Mouse (Mus musculus) embryonic facial prominence, embryonic 11.5 days (tissue): ENCODE data around the gene Olfr588-ps1. TPM values are rescaled to one million over a fixed set of nuclear protein-coding genes. Genes with fewer than 3 reads are reported as not detected.

Experiments used
- polyA plus RNA-seq: library from polyadenylated mRNA; unstranded; fragments of >200 nt; fragmentation: Nextera tagmentation; extraction: Ambion mirVana; gene quantifications from 2 replicates; pipeline ENCODE4 v1.2.1, GENCODE M21; 2014

Gene Olfr588-ps1
- polyA plus RNA-seq, 1 experiment from 2014 or later, result not detected

Other genes with a start within 250 kb of the Olfr588-ps1 start
- not detected in 2 replicates for gene Olfr569, start 250.0 kb upstream of the Olfr588-ps1 start, polyA plus RNA-seq
- not detected in 2 replicates for gene Olfr570, start 246.3 kb upstream of the Olfr588-ps1 start, polyA plus RNA-seq
- 0.28 and 0.31 TPM in 2 replicates for gene Olfr571, start 223.3 kb upstream of the Olfr588-ps1 start, polyA plus RNA-seq
- not detected in 2 replicates for gene Olfr572, start 216.5 kb upstream of the Olfr588-ps1 start, polyA plus RNA-seq
- not detected in 2 replicates for gene Olfr573-ps1, start 198.3 kb upstream of the Olfr588-ps1 start, polyA plus RNA-seq
- not detected in 2 replicates for gene Olfr574, start 192.4 kb upstream of the Olfr588-ps1 start, polyA plus RNA-seq
- not detected in 2 replicates for gene Olfr575, start 182.1 kb upstream of the Olfr588-ps1 start, polyA plus RNA-seq
- not detected in 2 replicates for gene Olfr576, start 178.2 kb upstream of the Olfr588-ps1 start, polyA plus RNA-seq
- gene Olfr577, start 164.9 kb upstream of the Olfr588-ps1 start, polyA plus RNA-seq, result not detected in 2 replicates
- gene Olfr578, start 151.6 kb upstream of the Olfr588-ps1 start, polyA plus RNA-seq, result not detected in 2 replicates
- not detected in 2 replicates for gene Olfr582, start 102.9 kb upstream of the Olfr588-ps1 start, polyA plus RNA-seq
- gene Olfr583, start 89.6 kb upstream of the Olfr588-ps1 start, polyA plus RNA-seq, result not detected in 2 replicates
- gene Olfr584, start 59.0 kb upstream of the Olfr588-ps1 start, polyA plus RNA-seq, result not detected in 2 replicates
- gene Olfr585, start 43.2 kb upstream of the Olfr588-ps1 start, polyA plus RNA-seq, result not detected in 2 replicates
- not detected in 2 replicates for gene Olfr586, start 15.2 kb upstream of the Olfr588-ps1 start, polyA plus RNA-seq
- not detected in 2 replicates for gene Olfr589, start 15.5 kb downstream of the Olfr588-ps1 start, polyA plus RNA-seq
- not detected in 2 replicates for gene Olfr591, start 37.5 kb downstream of the Olfr588-ps1 start, polyA plus RNA-seq
- gene Olfr592, start 43.9 kb downstream of the Olfr588-ps1 start, polyA plus RNA-seq, result not detected in 2 replicates
- gene Olfr593, start 71.0 kb downstream of the Olfr588-ps1 start, polyA plus RNA-seq, result not detected in 2 replicates
- gene Olfr594, start 76.1 kb downstream of the Olfr588-ps1 start, polyA plus RNA-seq, result not detected in 2 replicates
- not detected in 2 replicates for gene Usp17ld, start 111.6 kb downstream of the Olfr588-ps1 start, polyA plus RNA-seq
- not detected in 2 replicates for gene Olfr596, start 164.8 kb downstream of the Olfr588-ps1 start, polyA plus RNA-seq
- gene Olfr597, start 175.4 kb downstream of the Olfr588-ps1 start, polyA plus RNA-seq, result not detected in 2 replicates
- gene Olfr598, start 182.7 kb downstream of the Olfr588-ps1 start, polyA plus RNA-seq, result not detected in 2 replicates
- gene Olfr599, start 195.0 kb downstream of the Olfr588-ps1 start, polyA plus RNA-seq, result not detected in 2 replicates
- gene Olfr600, start 208.8 kb downstream of the Olfr588-ps1 start, polyA plus RNA-seq, result not detected in 2 replicates
- gene Olfr601, start 221.8 kb downstream of the Olfr588-ps1 start, polyA plus RNA-seq, result not detected in 2 replicates
- gene Olfr603, start 245.3 kb downstream of the Olfr588-ps1 start, polyA plus RNA-seq, result not detected in 2 replicates